Mouse (Mus musculus) liver, embryonic 12.5 days (tissue): ENCODE results near the gene Pum2. TPM values are rescaled to one million over a fixed set of nuclear protein-coding genes. Genes with fewer than 3 reads are reported as not detected.
"Not testable (repeated sequence)": the region's sequence is repeated elsewhere in the genome, so short reads cannot be mapped to it uniquely, and the experiment has no call there.

ENCODE experiments used
- ATAC-seq: fragments of 200-750 bp; cut with Nextera tagmentation; 2 replicates; pipeline ENCODE4 v1.8.0; 2017; ENCODE audit warnings: moderate number of reproducible peaks, mild to moderate bottlenecking, moderate library complexity
- H3K27ac ChIP-seq: fragments of 300-500 bp; sonication (generic); 2 replicates; pipeline ENCODE4 v1.5.1; 2016; ENCODE audit warnings: mild to moderate bottlenecking
- H3K27me3 ChIP-seq: fragments of 300-500 bp; sonication (generic); replicated peaks from 2 replicates; pipeline ENCODE4 v1.6.1; 2016; ENCODE audit warnings: mild to moderate bottlenecking, moderate library complexity
- H3K36me3 ChIP-seq: fragments of 300-500 bp; sonication (generic); 2 replicates; pipeline ENCODE4 v1.6.1; 2016; ENCODE audit warnings: mild to moderate bottlenecking, moderate library complexity
- H3K4me1 ChIP-seq: fragments of 300-500 bp; sonication (generic); 2 replicates; pipeline ENCODE4 v1.6.1; 2016
- H3K4me2 ChIP-seq: fragments of 300-500 bp; sonication (generic); 2 replicates; pipeline ENCODE4 v1.6.1; 2016; ENCODE audit warnings: mild to moderate bottlenecking, moderate library complexity
- H3K4me3 ChIP-seq: fragments of 300-500 bp; sonication (generic); 2 replicates; pipeline ENCODE4 v1.5.1; 2016; ENCODE audit warnings: mild to moderate bottlenecking, moderate library complexity
- H3K9ac ChIP-seq: fragments of 300-500 bp; sonication (generic); 2 replicates; pipeline ENCODE4 v1.6.1; 2016; ENCODE audit warnings: mild to moderate bottlenecking, moderate library complexity
- H3K9me3 ChIP-seq: fragments of 300-500 bp; sonication (generic); replicated peaks from 2 replicates; pipeline ENCODE4 v1.6.1; 2016; ENCODE audit warnings: mild to moderate bottlenecking, moderate library complexity
- WGBS: fragments of 180-500 bp; shearing (Covaris S2); methylation state at CpG from one replicate; pipeline ENCODE4 v1.1.7; 2016; ENCODE audit not compliant: insufficient replicate concordance; 5-methylcytosine and 5-hydroxymethylcytosine counted together
- polyA plus RNA-seq: library from polyadenylated mRNA; unstranded; fragments of >200 nt; fragmentation: Nextera tagmentation; extraction: Ambion mirVana; gene quantifications from 2 replicates; pipeline ENCODE4 v1.2.1, GENCODE M21; 2016

The Pum2 gene
- polyA plus RNA-seq, 1 experiment from 2014 or later, result 26.7 TPM

GRCm38 (mm10) chr12:8650027-8650426 lies 23.9 kb upstream of the Pum2 start:
- Histone ChIP-seq H3K4me2 (0 out of 2 replicates have a peak overlapping the region, but pooled peaks have one; percentile 20), H3K4me1 (peaks cover 22% of the 10 kb centered on the region)
- not testable (repeated sequence) for H3K27me3 ChIP-seq, H3K36me3 ChIP-seq, H3K9me3 ChIP-seq, H3K4me3 ChIP-seq, H3K9ac ChIP-seq, H3K27ac ChIP-seq
- ATAC-seq, result peak; percentile 74
- WGBS, result 29% methylated on average over 3 of the region's 3 CpGs

GRCm38 (mm10) chr12:8656596-8656995 lies 17.3 kb upstream of the Pum2 start:
- H3K4me2 ChIP-seq, result no peak overlapping the region
- no peak overlapping the region for H3K9ac ChIP-seq
- H3K36me3 ChIP-seq, result no peaks in the 10 kb centered on the region
- ATAC-seq, result no peak
- H3K27me3 ChIP-seq, result no peaks in the 10 kb centered on the region
- no peaks in the 10 kb centered on the region for H3K4me1 ChIP-seq
- H3K27ac ChIP-seq, result no peak overlapping the region
- H3K9me3 ChIP-seq, result no peaks in the 10 kb centered on the region
- H3K4me3 ChIP-seq, result no peak overlapping the region
- 83% methylated on average over 4 of the region's 4 CpGs for WGBS

GRCm38 (mm10) chr12:8657116-8657515 lies 16.8 kb upstream of the Pum2 start:
- 61% methylated on average over 10 of the region's 10 CpGs for WGBS
- Histone ChIP-seq H3K27me3 (no peaks in the 10 kb centered on the region), H3K36me3 (no peaks in the 10 kb centered on the region), H3K4me1 (peaks cover 2% of the 10 kb centered on the region; the same call in 1 of the 2 replicates), H3K27ac (no peak overlapping the region), H3K9me3 (no peaks in the 10 kb centered on the region), H3K4me3 (no peak overlapping the region), H3K9ac (no peak overlapping the region), H3K4me2 (no peak overlapping the region)
- ATAC-seq, result no peak

GRCm38 (mm10) chr12:8657629-8658366 lies 16.1 kb upstream of the Pum2 start:
- H3K27ac ChIP-seq, result no peak overlapping the region
- no peak for ATAC-seq
- WGBS, result 60% methylated on average over 6 of the region's 6 CpGs

GRCm38 (mm10) chr12:8659406-8660279 lies 14.3 kb upstream of the Pum2 start:
- 0 out of 2 replicates have a peak overlapping the region, but pooled peaks have one; percentile 7 for H3K27ac ChIP-seq
- H3K9ac ChIP-seq, result no peak overlapping the region
- peaks cover 5% of the 10 kb centered on the region; the same call in 1 of the 2 replicates for H3K4me1 ChIP-seq
- peak overlapping the region; percentile 1 for H3K4me2 ChIP-seq
- no peaks in the 10 kb centered on the region for H3K27me3 ChIP-seq
- WGBS, result 38% methylated on average over 15 of the region's 15 CpGs
- no peaks in the 10 kb centered on the region for H3K36me3 ChIP-seq
- H3K4me3 ChIP-seq, result no peak overlapping the region
- no peak for ATAC-seq
- H3K9me3 ChIP-seq, result no peaks in the 10 kb centered on the region

More at GRCm38 (mm10) chr12:8657629-8658366, 16.1 kb upstream of the Pum2 start:
- H3K4me3 ChIP-seq, result no peak overlapping the region
- no peaks in the 10 kb centered on the region for H3K27me3 ChIP-seq
- no peak overlapping the region for H3K9ac ChIP-seq
- H3K36me3 ChIP-seq, result no peaks in the 10 kb centered on the region
- no peak overlapping the region for H3K4me2 ChIP-seq
- H3K9me3 ChIP-seq, result no peaks in the 10 kb centered on the region
- H3K4me1 ChIP-seq, result peaks cover 5% of the 10 kb centered on the region; the same call in 1 of the 2 replicates

- Histone ChIP-seq H3K9ac (no peak overlapping the region), H3K27me3 (no peaks in the 10 kb centered on the region), H3K9me3 (no peaks in the 10 kb centered on the region), H3K36me3 (no peaks in the 10 kb centered on the region), H3K4me1 (peaks cover 5% of the 10 kb centered on the region; the same call in 1 of the 2 replicates), H3K4me3 (no peak overlapping the region), H3K4me2 (no peak overlapping the region), H3K27ac (no peak overlapping the region)
- 40% methylated on average over 3 of the region's 3 CpGs for WGBS
- no peak for ATAC-seq
Observed at GRCm38 (mm10) chr12:8661747-8662146, 12.2 kb upstream of the Pum2 start.

GRCm38 (mm10) chr12:8662175-8662574 lies 11.8 kb upstream of the Pum2 start:
- H3K4me3 ChIP-seq, result no peak overlapping the region
- peaks cover 5% of the 10 kb centered on the region; the same call in 1 of the 2 replicates for H3K4me1 ChIP-seq
- H3K9me3 ChIP-seq, result no peaks in the 10 kb centered on the region
- H3K4me2 ChIP-seq, result no peak overlapping the region
- ATAC-seq, result no peak
- H3K9ac ChIP-seq, result no peak overlapping the region
- no peaks in the 10 kb centered on the region for H3K27me3 ChIP-seq
- no peaks in the 10 kb centered on the region for H3K36me3 ChIP-seq
- H3K27ac ChIP-seq, result no peak overlapping the region
- WGBS, result 15% methylated on average over 2 of the region's 2 CpGs

- H3K27me3 ChIP-seq, result no peaks in the 10 kb centered on the region
- 68% methylated on average over 4 of the region's 4 CpGs for WGBS
- ATAC-seq, result no peak
- H3K9ac ChIP-seq, result no peak overlapping the region
- H3K9me3 ChIP-seq, result no peaks in the 10 kb centered on the region
- no peaks in the 10 kb centered on the region for H3K36me3 ChIP-seq
- H3K4me1 ChIP-seq, result peaks cover 10% of the 10 kb centered on the region
- no peak overlapping the region for H3K4me3 ChIP-seq
- no peak overlapping the region for H3K4me2 ChIP-seq
- no peak overlapping the region for H3K27ac ChIP-seq
Observed at GRCm38 (mm10) chr12:8662721-8663120, 11.2 kb upstream of the Pum2 start.

- no peak overlapping the region for H3K4me3 ChIP-seq
- no peak for ATAC-seq
- no peak overlapping the region for H3K9ac ChIP-seq
- no peak overlapping the region for H3K27ac ChIP-seq
- peaks cover 9% of the 10 kb centered on the region for H3K4me1 ChIP-seq
- H3K36me3 ChIP-seq, result no peaks in the 10 kb centered on the region
- no peaks in the 10 kb centered on the region for H3K27me3 ChIP-seq
- no peaks in the 10 kb centered on the region for H3K9me3 ChIP-seq
- H3K4me2 ChIP-seq, result no peak overlapping the region
- 49% methylated on average over 4 of the region's 4 CpGs for WGBS
Observed at GRCm38 (mm10) chr12:8667473-8668255, 6.3 kb upstream of the Pum2 start.

- Histone ChIP-seq H3K36me3 (no peaks in the 10 kb centered on the region), H3K27me3 (no peaks in the 10 kb centered on the region), H3K9me3 (no peaks in the 10 kb centered on the region), H3K4me2 (no peak overlapping the region), H3K9ac (no peak overlapping the region), H3K4me3 (no peak overlapping the region), H3K4me1 (peaks cover 18% of the 10 kb centered on the region), H3K27ac (no peak overlapping the region)
- WGBS, result 63% methylated on average over 4 of the region's 4 CpGs
- ATAC-seq, result no peak
Observed at GRCm38 (mm10) chr12:8669421-8669820, 4.5 kb upstream of the Pum2 start.

GRCm38 (mm10) chr12:8669846-8670245 lies 4.1 kb upstream of the Pum2 start:
- no peak overlapping the region for H3K4me2 ChIP-seq
- 86% methylated on average over 3 of the region's 3 CpGs for WGBS
- H3K9ac ChIP-seq, result no peak overlapping the region
- no peak overlapping the region for H3K27ac ChIP-seq
- peaks cover 18% of the 10 kb centered on the region for H3K4me1 ChIP-seq
- ATAC-seq, result no peak
- H3K4me3 ChIP-seq, result no peak overlapping the region
- no peaks in the 10 kb centered on the region for H3K9me3 ChIP-seq
- no peaks in the 10 kb centered on the region for H3K36me3 ChIP-seq
- H3K27me3 ChIP-seq, result no peaks in the 10 kb centered on the region
